Mouse (Mus musculus): Measurements from ENCODE around the gene Eomes. TPM values are rescaled to one million over a fixed set of nuclear protein-coding genes. Genes with fewer than 3 reads are reported as not detected.

The Eomes gene
- total and polyA plus RNA-seq, 3 experiments, result not detected

GRCm38 (mm10) chr9:118512681-118513233 is 34.7 kb downstream of the Eomes start:
- dilution Hi-C loops (cut with MboI; ENCODE audit: extremely low pct_ligation_motif_present, extremely low pct_unique_long_range_greater_than_20kb, low sequenced_read_pairs) (no loop called here), in situ Hi-C loops (cut with MboI; ENCODE audit: low pct_ligation_motif_present, low pct_unique_long_range_greater_than_20kb, low sequenced_read_pairs) (no loop called here)
- H3K36me3 ChIP-seq (replicated peaks in 1 of 2; ENCODE audit: control insufficient read depth in 1 of 2, insufficient read depth in 1 of 2, low read length in 1 of 2), result peaks cover 17 to 52% of the 10 kb centered on the region in 2 experiments
- no peaks in the 10 kb centered on the region for H3K27me3 ChIP-seq (replicated peaks)
- peaks cover 54% of the 10 kb centered on the region for H3K79me2 ChIP-seq (replicated peaks; ENCODE audit: control insufficient read depth, extremely low read depth, insufficient read depth, poor library complexity, severe bottlenecking)
- DNase-seq (ENCODE audit: extremely low read depth), result peak; percentile 88
- peaks cover 6% of the 10 kb centered on the region for H3K9me3 ChIP-seq (replicated peaks; ENCODE audit: low read length)
- H3K4me1 ChIP-seq (ENCODE audit: control insufficient read depth in 1 of 2, insufficient read depth in 2 of 2), result peaks cover 15 to 85% of the 10 kb centered on the region in 2 experiments
- peak overlapping the region in 1 of 3 experiments; percentile 30 for H3K4me3 ChIP-seq (replicated peaks in 1 of 3; ENCODE audit: low read depth in 2 of 3, low read length in 2 of 3, poor library complexity in 1 of 3)
- peak overlapping the region; percentile 82 for H3K27ac ChIP-seq (ENCODE audit: insufficient read depth, low read depth)
- TF ChIP-seq JUND (conservative IDR thresholded peaks at IDR 0.05; ENCODE audit: low read depth, low read length), result peak; percentile 76
- peak; percentile 42 for TF ChIP-seq USF1 (IDR thresholded peaks at IDR 0.05; ENCODE audit: low read depth, low read length)
- TF ChIP-seq USF2 (conservative IDR thresholded peaks at IDR 0.05; ENCODE audit: low read depth, low read length), result peak; percentile 57
- no peak; the same call in 1 of the 2 replicates for TF ChIP-seq EP300 (IDR thresholded peaks at IDR 0.05; ENCODE audit: low read length)
- TF ChIP-seq ZC3H11A (IDR thresholded peaks at IDR 0.05; ENCODE audit: low read depth, low read length), result no peak
- TF ChIP-seq MEF2A (IDR thresholded peaks at IDR 0.05; ENCODE audit: borderline replicate concordance, low read depth, low read length), result peak; percentile 96
- TF ChIP-seq TBP (conservative IDR thresholded peaks at IDR 0.05; ENCODE audit: low read depth, low read length), result 0 out of 2 replicates have a peak, but pooled peaks have one; percentile 36
- TF ChIP-seq BHLHE40 (IDR thresholded peaks at IDR 0.05; ENCODE audit: low read depth, low read length), result peak; percentile 92
- TF ChIP-seq MAX (IDR thresholded peaks at IDR 0.05; ENCODE audit: low read length), result peak; percentile 17; the same call in 1 of the 2 replicates
- peak; percentile 59 for TF ChIP-seq JUN (IDR thresholded peaks at IDR 0.05; ENCODE audit: insufficient read depth, low read depth, low read length)
- TF ChIP-seq HCFC1 (IDR thresholded peaks at IDR 0.05; ENCODE audit: low read depth, low read length), result no peak
- peak; percentile 76 for TF ChIP-seq ETS1 (conservative IDR thresholded peaks at IDR 0.05; ENCODE audit: low read depth, low read length)
- peak; percentile 58; the same call in 1 of the 2 replicates for TF ChIP-seq IRF4 (IDR thresholded peaks at IDR 0.05; ENCODE audit: low read depth, low read length)
- H3K9ac ChIP-seq (ENCODE audit: insufficient read depth, low read depth), result no peak overlapping the region; the same call in 1 of the 2 replicates
- H3K4me2 ChIP-seq (ENCODE audit: insufficient read depth, low read depth, poor library complexity, severe bottlenecking), result peak overlapping the region; percentile 42

GRCm38 (mm10) chr9:118515476-118515875 is 37.5 kb downstream of the Eomes start:
- Histone ChIP-seq H3K36me3 (replicated peaks in 1 of 2; ENCODE audit: control insufficient read depth in 1 of 2, insufficient read depth in 1 of 2, low read length in 1 of 2) (peaks cover 17 to 62% of the 10 kb centered on the region in 2 experiments), H3K27ac (ENCODE audit: insufficient read depth, low read depth) (no peak overlapping the region), H3K4me2 (ENCODE audit: insufficient read depth, low read depth, poor library complexity, severe bottlenecking) (no peak overlapping the region), H3K4me3 (replicated peaks in 1 of 3; ENCODE audit: low read depth in 2 of 3, low read length in 2 of 3, poor library complexity in 1 of 3) (no peak overlapping the region), H3K79me2 (replicated peaks; ENCODE audit: control insufficient read depth, extremely low read depth, insufficient read depth, poor library complexity, severe bottlenecking) (peaks cover 36% of the 10 kb centered on the region), H3K4me1 (ENCODE audit: control insufficient read depth in 1 of 2, insufficient read depth in 2 of 2) (peaks cover 11 to 74% of the 10 kb centered on the region in 2 experiments), H3K27me3 (replicated peaks) (no peaks in the 10 kb centered on the region), H3K9me3 (replicated peaks; ENCODE audit: low read length) (peaks cover 6% of the 10 kb centered on the region), H3K9ac (ENCODE audit: insufficient read depth, low read depth) (no peak overlapping the region)
- dilution Hi-C loops (cut with MboI; ENCODE audit: extremely low pct_ligation_motif_present, extremely low pct_unique_long_range_greater_than_20kb, low sequenced_read_pairs), result no loop called here
- in situ Hi-C loops (cut with MboI; ENCODE audit: low pct_ligation_motif_present, low pct_unique_long_range_greater_than_20kb, low sequenced_read_pairs), result no loop called here
- no peak for TF ChIP-seq USF2 (conservative IDR thresholded peaks at IDR 0.05; ENCODE audit: low read depth, low read length)
- no peak for TF ChIP-seq TBP (conservative IDR thresholded peaks at IDR 0.05; ENCODE audit: low read depth, low read length)
- TF ChIP-seq MEF2A (IDR thresholded peaks at IDR 0.05; ENCODE audit: borderline replicate concordance, low read depth, low read length), result peak; percentile 26; the same call in 1 of the 2 replicates
- no peak for TF ChIP-seq ZNF384 (IDR thresholded peaks at IDR 0.05; ENCODE audit: low read depth, low read length)
- no peak for TF ChIP-seq ZMIZ1 (IDR thresholded peaks at IDR 0.05; ENCODE audit: low read depth, low read length)
- DNase-seq (ENCODE audit: extremely low read depth), result no peak

Measured in CH12.LX (cell line).